Mouse (Mus musculus) liver, adult 2 months (tissue): ENCODE measurements around the gene Tbp.

Experiments used
- CTCF ChIP-seq: fragments of 200-500 bp; IDR thresholded peaks from 2 replicates; pipeline ENCODE4 v1.5.1; 2011; ENCODE audit warnings: low read depth, low read length, control low read depth
- POLR2A ChIP-seq: fragments of 200-500 bp; IDR thresholded peaks from 2 replicates; pipeline ENCODE4 v1.6.1; 2011; ENCODE audit warnings: low read length, control low read depth; ENCODE audit not compliant: insufficient read depth; ENCODE audit errors: extremely low read depth

- TF ChIP-seq POLR2A (no peak), CTCF (peak; percentile 95)
Observed at GRCm38 (mm10) chr17:15467669-15468068, 32.0 kb upstream of the Tbp start.
